Mouse (Mus musculus): ENCODE results near the gene Zfp512.
"Not testable (repeated sequence)": the region's sequence is repeated elsewhere in the genome, so short reads cannot be mapped to it uniquely, and the experiment has no call there.

Zfp512 gene

DNA sequence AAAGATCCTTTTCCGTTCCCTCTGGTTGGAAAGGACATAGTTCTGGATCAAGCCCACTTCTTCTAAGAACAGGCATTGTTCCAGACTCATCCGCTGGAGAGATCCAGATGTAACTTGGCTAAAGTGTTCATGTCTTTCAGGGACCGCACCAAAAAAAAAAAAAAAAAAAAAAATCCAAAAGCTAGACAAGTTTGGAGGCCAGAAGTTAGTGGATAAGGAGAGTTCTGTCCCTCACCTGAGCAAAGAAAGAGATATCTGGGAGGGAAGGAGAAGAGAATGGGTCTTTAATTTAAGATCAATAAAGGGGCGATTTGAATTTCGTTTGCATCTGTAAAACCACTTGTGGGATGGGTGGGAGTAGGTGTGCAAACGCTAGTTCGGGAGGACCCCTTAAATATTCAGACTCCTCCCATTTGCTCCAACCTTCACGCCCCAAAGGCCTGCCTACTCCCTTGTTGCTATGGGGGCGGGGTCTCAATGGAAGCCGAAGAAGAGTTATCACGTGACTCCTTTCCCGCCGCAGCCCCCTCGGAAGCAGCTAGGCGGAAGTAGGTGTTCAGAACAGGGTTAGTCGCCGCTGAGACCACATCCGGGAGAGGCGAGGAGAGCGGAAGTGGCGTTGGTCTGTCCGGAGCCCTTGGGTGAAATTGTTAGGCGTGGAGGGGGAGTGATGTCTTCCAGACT is at the start of gene Zfp512:
Gene Zfp512 (plus strand): TSS at position 554 of the 684 bp plus-strand sequence.
- DNase-seq (ENCODE audit: extremely low spot score, low read depth, low spot score), result peak; percentile 79

DNA sequence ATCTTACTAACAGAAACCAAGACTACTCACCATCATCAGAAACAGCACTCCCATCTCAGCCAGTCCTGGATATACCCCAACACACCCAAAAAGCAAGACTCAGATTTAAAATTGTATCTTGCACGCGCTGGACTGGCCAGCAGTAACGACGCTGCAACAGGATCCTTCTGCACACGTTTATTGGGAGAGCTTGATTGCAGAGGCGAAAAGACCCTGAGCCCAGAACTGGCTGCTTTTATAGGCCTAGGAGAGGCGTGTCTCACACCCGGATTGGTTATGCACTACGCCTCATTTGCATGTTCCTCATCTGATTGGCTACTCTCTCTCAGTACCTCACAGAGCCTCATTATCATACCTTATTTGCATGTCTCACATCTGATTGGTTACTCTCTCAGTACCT is 17.5 kb upstream of the Zfp512 start:
- not testable (repeated sequence) for DNase-seq (ENCODE audit: extremely low spot score, low read depth, low spot score)

GRCm38 (mm10) chr5:31451336-31451735 is 895 bp upstream of the Zfp512 start:
- no peak for DNase-seq (ENCODE audit: extremely low spot score, low read depth, low spot score)

DNA sequence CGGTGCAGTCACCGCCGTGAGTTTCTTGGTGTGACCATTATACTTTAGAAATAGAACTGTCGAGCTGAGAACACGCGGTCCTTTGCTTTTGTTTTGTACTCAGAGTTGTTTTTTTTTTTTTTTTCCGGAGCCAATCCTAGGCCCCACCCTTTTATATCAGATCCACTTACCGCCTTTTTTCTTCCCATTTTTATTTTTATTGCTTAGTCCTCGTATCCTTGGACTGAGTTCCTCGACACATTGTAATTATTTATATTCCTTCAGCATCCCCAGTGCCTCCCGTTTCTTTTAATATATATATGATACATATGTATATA is 289 bp downstream of the Zfp512 start:
- DNase-seq (ENCODE audit: extremely low spot score, low read depth, low spot score), result no peak

DNA sequence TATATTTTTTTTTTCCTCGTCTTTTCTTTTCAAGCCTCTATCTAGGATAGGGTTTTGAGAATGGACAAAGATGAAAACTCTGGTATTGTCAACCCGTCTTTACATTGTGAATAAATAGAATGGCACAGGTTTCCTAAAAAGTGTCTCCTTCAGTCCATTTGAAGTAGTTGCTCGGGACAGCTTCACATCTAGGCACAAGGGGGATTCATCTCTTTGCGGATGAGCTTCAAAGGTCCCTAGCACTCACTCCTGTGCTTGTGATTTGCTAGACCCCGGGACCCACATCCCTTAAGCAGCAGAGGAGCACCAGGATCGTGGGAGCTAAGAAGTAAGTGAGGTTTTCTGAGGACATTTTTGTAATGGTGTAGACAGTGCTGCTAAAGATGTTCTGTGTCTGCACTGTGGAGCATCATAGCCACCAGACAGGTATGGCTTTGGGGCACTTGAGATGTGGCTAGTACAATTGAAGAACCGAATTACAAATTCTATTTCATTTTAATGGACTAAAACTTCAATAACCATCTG is 717 bp downstream of the Zfp512 start:
- no peak for DNase-seq (ENCODE audit: extremely low spot score, low read depth, low spot score)

GRCm38 (mm10) chr5:31467798-31468197 is 15.6 kb downstream of the Zfp512 start:
- no peak for DNase-seq (ENCODE audit: extremely low spot score, low read depth, low spot score)

- no peak for DNase-seq (ENCODE audit: extremely low spot score, low read depth, low spot score)
Observed at GRCm38 (mm10) chr5:31469711-31470110, 17.5 kb downstream of the Zfp512 start.

- DNase-seq (ENCODE audit: extremely low spot score, low read depth, low spot score), result no peak
Observed at GRCm38 (mm10) chr5:31470334-31470733, 18.1 kb downstream of the Zfp512 start.

DNA sequence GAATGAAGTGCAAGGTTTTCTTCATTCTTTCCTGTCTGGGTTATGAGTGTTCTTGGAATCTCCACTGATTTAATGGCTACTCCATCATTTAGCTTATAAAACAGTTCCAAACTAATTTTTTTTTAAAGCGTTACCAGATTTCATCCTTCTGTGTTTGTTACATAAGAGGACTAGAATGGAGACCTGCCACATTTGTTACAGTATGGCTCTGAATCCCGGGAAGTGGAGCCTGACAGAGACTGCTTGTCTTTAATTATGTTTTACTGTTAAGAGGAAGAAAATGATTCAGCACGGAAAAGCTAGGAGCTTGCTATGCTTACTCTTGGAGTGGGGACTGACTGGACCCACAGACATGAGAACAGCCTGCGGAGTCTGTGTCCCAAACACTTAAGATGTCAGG is 28.3 kb downstream of the Zfp512 start:
- DNase-seq (ENCODE audit: extremely low spot score, low read depth, low spot score), result no peak

- DNase-seq (ENCODE audit: extremely low spot score, low read depth, low spot score), result no peak
Observed at GRCm38 (mm10) chr5:31485440-31485839, 33.2 kb downstream of the Zfp512 start, which contains the start of gene 4930548H24Rik. Gene 4930548H24Rik, plus strand, starts transcription at chr5:31485740.

DNA sequence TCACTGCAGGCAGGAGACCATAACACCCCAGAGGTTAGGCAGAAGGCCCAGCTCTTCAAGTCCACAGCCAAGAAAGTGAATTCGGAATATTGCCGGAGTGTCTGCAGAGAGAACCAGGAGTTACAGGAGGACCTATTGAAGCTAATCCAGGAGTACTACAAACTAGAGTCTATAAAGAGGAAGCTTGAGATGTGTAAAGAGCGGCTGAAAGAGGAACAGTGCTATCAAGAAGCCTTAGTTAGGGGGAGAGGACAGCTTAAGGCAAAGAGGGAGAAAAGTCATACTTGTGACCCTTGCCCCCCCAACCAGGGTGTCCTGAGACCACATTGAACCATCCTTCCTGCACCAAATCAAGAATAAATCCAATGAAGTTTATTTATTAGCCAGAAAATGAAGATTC is 35.7 kb downstream of the Zfp512 start:
- no peak for DNase-seq (ENCODE audit: extremely low spot score, low read depth, low spot score)

GRCm38 (mm10) chr5:31489116-31489769 is 37.0 kb downstream of the Zfp512 start:
- no peak for DNase-seq (ENCODE audit: extremely low spot score, low read depth, low spot score)

- no peak for DNase-seq (ENCODE audit: extremely low spot score, low read depth, low spot score)
Observed at GRCm38 (mm10) chr5:31492031-31492430, 39.8 kb downstream of the Zfp512 start.

GRCm38 (mm10) chr5:31494513-31495297 is 42.5 kb downstream of the Zfp512 start, which contains the start of gene Gpn1:
Gene Gpn1, plus strand, starts transcription at chr5:31494741.
- peak; percentile 82 for DNase-seq (ENCODE audit: extremely low spot score, low read depth, low spot score)

DNA sequence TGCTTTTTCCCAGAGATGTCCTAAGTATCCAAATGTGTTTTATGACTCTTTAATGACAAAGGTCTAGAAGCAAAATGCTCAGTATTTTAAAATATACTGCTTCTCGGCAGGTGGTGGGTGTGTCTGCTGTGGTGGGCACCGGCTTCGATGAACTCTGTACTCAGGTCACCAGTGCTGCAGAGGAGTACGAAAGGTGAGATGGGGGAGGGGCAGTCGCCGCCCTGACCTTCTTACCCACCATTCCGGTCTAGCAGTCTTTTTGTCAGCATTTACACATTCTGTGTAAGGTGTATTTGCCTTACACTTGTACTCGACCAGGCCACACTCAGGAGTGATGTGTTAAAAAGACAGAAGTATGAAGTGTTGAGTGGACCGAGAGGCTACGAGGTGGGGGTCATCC is 52.6 kb downstream of the Zfp512 start:
- DNase-seq (ENCODE audit: extremely low spot score, low read depth, low spot score), result no peak

DNA sequence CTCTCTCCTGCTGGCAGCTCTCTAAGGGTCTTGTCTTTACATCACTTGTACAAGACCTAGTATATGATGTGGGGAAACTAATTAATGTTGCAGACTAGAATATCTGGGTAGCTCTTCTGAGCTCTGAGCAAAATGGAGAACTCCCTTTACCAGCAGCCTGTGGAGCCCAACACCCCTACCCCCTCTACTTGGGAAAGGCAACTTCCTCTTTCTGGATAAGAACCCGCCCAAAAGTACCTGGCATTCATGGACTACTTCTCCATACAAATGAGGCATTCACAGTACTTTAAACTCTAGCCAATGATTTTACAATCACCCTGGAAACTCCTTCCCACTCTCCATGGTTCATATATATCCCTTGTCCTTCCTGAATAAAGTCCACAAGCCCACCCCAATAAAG is 60.2 kb downstream of the Zfp512 start:
- no peak for DNase-seq (ENCODE audit: extremely low spot score, low read depth, low spot score)

DNA sequence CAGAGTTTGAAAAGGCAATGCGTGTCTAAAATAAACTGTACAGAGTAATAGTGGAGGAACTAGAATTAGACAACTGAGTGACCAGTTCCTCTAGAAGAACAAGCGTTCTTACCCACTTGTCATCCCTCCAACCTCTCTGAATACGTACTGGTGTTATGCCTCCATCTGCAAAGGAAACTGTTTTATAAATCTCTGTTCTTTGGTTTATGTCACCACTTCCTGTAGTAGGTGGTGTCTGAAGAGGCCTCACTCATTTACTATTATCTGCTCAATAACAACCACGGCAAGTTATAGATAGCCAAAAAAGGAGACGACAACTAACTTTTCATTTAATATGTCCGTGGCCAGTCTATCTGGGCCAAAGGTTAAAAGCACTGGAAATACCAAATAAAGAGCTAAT is 68.3 kb downstream of the Zfp512 start:
- DNase-seq (ENCODE audit: extremely low spot score, low read depth, low spot score), result no peak

DNA sequence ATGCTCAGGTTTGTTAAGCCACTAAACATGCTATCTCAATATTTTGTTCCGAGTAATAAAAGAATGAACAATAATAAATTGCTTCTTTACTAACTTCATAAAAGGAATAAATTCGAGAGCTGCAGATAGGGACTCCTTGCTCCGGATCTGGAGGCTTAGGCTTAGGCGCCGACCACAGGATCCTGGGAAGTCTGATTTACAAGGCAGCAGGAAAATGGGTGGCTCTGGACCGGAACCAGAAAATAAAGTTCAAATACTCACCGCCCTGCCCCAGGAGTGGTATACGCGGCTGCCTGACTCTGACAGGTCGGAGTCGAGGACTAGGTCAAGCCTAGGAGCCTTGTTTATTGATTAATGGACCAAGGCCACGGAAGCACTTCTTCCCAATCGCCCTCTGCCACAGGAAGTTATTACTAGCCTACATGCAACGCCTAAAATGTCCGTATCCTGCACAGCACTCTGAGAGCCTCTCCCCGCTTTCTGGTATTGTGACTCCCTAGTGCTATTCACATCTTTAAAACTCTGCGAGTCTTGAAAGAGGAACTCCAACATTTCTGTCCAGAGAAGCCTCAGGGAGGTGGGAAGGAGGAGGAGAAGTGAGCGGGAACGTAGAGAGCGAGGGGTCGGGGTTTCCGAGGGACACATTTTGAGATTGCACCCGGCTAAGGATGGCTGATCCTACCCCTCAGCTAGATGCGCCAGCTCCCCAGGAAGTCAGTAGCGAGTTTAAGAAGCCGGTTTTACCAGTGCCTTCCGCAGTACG is 74.3 kb downstream of the Zfp512 start, which contains the start of gene Slc4a1ap:
Gene Slc4a1ap (plus strand): TSS at position 642 of the 763 bp plus-strand sequence.
- peak; percentile 81 for DNase-seq (ENCODE audit: extremely low spot score, low read depth, low spot score)

DNA sequence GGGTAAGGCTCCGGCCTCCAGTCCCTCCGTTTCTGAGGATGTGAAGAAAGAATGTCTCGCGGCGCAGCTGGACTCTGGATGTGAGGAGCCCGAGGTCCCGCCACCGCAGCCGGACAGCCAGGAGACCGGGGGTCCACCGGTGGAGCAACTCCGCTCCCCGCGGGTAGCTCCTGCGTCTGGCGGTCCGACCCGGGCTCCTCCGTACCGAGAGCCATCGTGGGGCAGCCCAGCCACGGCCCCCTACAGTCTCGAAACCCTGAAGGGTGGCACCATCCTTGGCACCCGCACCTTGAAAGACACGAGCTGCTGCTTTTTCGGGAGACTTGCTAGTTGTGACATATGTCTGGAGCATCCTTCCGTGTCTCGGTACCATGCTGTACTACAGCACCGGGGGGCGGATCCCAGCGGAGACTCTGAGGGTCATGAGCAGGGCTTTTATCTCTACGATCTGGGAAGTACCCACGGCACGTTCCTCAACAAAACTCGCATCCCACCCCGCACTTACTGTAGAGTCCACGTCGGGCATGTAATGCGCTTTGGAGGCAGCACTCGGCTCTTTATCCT is 75.0 kb downstream of the Zfp512 start:
- no peak for DNase-seq (ENCODE audit: extremely low spot score, low read depth, low spot score)

DNA sequence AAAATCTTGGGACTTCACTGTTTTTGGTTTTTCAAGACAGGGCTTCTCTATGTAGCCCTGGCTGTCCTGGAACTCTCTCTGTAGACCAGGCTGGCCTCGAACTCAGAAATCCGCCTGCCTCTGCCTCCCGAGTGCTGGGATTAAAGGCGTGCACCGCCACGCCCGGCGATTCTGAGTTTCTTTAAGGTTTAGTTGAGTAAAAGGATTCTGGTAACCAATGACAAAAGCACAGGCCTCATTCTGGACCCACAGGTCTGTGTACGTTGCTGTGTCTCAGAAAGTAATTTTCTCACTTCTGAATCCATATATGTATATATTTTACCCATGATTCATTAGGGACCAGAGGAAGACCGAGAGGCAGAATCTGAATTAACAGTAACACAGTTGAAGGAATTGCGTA is 75.5 kb downstream of the Zfp512 start, which contains the start of gene Supt7l:
Gene Supt7l (minus strand): TSS at position 101 of the 400 bp plus-strand sequence.
- DNase-seq (ENCODE audit: extremely low spot score, low read depth, low spot score), result not testable (repeated sequence)
